Mouse (Mus musculus) bone marrow, adult 2 months (tissue): ENCODE measurements at regions not wholly inside any gene's neighbourhood (a gene's known extent, or its start where the extent isn't known, plus 50 kb on each side); places are given as distances from the start of the nearest gene placed in this dataset.
"Not testable (repeated sequence)": the region's sequence is repeated elsewhere in the genome, so short reads cannot be mapped to it uniquely, and the experiment has no call there.

ENCODE experiments used
- H3K27ac ChIP-seq: fragments of 200-500 bp; 2 replicates; pipeline ENCODE4 v1.5.1; 2012; ENCODE audit warnings: low read depth, mild to moderate bottlenecking, control low read depth, inconsistent platforms, low read length; ENCODE audit not compliant: control insufficient read depth, poor library complexity, insufficient read depth
- H3K4me1 ChIP-seq: fragments of 200-500 bp; 2 replicates; pipeline ENCODE4 v1.6.1; 2011; ENCODE audit warnings: low read length; ENCODE audit not compliant: control insufficient read depth, insufficient read depth
- H3K4me3 ChIP-seq: fragments of 200-500 bp; replicated peaks from 2 replicates; pipeline ENCODE3; 2011; ENCODE audit warnings: mild to moderate bottlenecking, low read depth, low read length, control low read depth; ENCODE audit not compliant: control insufficient read depth
- CTCF ChIP-seq: fragments of 200-500 bp; IDR thresholded peaks from 2 replicates; pipeline ENCODE4 v1.5.1; 2011; ENCODE audit warnings: low read length, control low read depth; ENCODE audit not compliant: control insufficient read depth, insufficient read depth
- POLR2A ChIP-seq: fragments of 200-500 bp; IDR thresholded peaks from 2 replicates; pipeline ENCODE4 v1.6.1; 2011; ENCODE audit warnings: low read depth, mild to moderate bottlenecking, control low read depth, low read length, borderline replicate concordance; ENCODE audit not compliant: control insufficient read depth
- whole genome bisulfite sequencing: fragments of 180-500 bp; shearing (Covaris S2); methylation state at CpG from one replicate; pipeline ENCODE4 v1.1.7; 2018; 5-methylcytosine and 5-hydroxymethylcytosine counted together

DNA sequence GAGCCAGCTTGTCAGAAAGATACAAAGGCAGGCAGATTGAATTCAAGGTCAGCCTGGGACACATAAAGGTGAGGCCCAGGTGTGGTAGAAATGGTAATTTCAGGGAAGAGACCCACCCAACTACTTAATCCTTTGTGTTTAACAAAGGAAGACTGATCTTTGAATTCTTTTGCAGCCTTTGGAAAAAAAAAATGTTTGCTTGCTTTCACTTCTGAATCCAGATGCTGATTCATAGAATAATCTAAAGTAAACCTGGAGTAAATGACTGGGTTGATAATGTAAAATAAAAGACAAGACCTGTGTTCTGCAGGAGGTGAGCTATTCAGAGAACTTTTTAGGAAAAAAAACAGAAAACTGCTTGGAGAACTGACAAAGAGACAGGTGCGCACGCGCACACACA is 310.9 kb upstream of the Klf6 start:
- H3K4me3 ChIP-seq, result no peak overlapping the region
- H3K27ac ChIP-seq, result no peak overlapping the region
- WGBS, result 91% methylated on average over 3 of the region's 3 CpGs
- no peaks in the 10 kb centered on the region for H3K4me1 ChIP-seq
- TF ChIP-seq CTCF, result no peak
- no peak for TF ChIP-seq POLR2A

DNA sequence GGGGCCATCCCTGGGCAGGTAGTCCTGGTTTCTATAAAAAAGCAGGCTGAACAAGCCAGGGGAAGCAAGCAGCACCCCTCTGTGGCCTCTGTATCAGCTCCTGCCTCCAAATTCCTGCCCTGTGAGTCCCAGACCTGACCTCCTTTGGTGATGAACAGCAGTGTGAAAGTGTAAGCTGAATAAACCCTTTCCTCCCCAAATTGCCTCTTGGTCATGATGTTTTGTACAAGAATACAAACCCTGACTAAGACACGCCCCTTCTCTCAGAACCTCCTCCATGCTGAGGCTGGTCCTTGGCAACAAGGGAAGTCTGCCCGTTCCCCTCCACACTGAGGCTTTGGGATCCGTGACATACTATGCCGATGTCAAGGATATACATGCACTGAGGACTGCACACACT is 310.2 kb upstream of the Klf6 start:
- no peak overlapping the region for H3K27ac ChIP-seq
- WGBS, result 84% methylated on average over 4 of the region's 4 CpGs
- no peak for TF ChIP-seq POLR2A
- no peak for TF ChIP-seq CTCF
- no peak overlapping the region for H3K4me3 ChIP-seq
- H3K4me1 ChIP-seq, result no peaks in the 10 kb centered on the region

DNA sequence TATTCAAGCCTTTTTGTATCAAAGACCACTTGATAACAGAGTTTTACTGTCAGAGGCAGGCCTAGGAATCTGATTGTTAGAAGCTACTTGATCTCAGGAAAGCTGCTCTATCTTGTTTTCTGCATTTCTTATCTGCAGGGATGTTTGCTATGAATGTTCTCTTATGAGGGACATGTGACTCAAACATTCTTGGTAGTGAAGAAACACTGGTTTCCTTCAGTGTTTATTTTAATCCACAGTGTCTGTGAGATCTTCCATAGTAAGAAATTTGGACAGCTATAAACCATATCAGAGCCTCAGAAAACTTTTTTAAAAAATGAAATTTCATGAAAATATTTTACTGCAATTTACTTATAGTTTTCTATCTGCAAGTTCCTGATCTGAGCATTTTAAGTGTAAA is 307.8 kb upstream of the Klf6 start:
- Histone ChIP-seq H3K4me3 (no peak overlapping the region), H3K4me1 (no peaks in the 10 kb centered on the region), H3K27ac (no peak overlapping the region)
- TF ChIP-seq CTCF, result no peak
- no peak for TF ChIP-seq POLR2A

DNA sequence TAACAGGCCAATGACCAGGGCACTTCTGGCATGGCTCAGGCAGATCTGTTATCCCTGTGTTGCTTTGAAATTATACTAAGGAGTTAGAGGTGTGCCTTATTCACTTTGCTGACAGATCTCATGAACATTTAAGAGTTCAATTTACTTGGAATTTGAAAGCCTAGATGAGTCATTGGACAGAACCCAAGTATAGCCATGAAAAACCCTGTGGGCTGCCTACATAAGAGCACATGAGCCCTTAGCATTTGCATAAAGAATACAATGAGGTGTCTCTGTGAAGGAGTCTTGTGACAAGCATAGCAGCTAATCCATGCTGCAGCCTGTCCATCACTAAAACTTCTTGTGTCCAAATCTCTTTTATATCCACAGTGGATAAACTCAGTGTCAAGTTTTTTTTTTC is 303.2 kb upstream of the Klf6 start:
- H3K4me1 ChIP-seq, result no peaks in the 10 kb centered on the region

DNA sequence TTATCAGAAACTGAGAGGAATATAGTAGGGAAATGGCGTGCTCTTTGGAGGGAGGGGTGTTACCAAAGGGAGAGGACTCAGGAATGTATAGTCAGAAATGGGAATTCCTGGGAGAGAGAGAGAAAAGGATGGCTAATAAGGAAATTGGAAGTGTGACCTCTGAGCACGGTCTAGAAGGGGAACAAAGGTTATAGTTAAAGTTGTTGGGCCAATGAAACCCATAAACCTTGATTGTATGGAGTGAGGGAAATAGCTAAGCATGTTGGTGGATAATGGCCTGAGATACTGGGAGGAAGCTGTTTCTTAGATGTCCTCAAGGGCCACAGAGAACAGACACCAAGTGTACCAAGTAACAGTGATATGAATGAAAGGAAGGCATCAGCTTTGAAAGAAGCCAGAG is 294.8 kb upstream of the Klf6 start:
- TF ChIP-seq POLR2A (no peak), CTCF (no peak)
- Histone ChIP-seq H3K4me1 (no peaks in the 10 kb centered on the region), H3K27ac (no peak overlapping the region), H3K4me3 (no peak overlapping the region)
- 80% methylated on average over 2 of the region's 2 CpGs for WGBS

More for the DNA sequence above, 303.2 kb upstream of the Klf6 start:
- Histone ChIP-seq H3K4me3 (no peak overlapping the region), H3K27ac (no peak overlapping the region)
- TF ChIP-seq CTCF (no peak), POLR2A (no peak)

DNA sequence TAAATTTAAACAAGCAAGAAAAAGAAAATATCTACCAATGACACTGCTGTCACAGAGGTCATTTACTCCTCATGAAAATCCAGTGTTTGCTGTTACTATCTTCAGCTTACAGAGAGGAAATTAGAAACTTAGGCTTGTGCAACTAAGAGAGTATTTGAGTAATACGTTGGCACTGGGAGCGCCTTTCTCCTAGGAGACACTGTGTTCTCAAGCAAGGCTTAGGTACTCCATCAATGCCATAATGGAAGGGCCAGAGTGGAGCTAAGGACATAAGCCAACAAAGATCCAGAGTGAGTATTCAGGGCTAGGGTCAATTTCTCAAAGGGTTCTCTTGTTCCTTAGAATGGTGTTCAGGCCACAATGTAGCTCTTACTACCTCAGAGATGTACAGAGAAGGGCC is 294.4 kb upstream of the Klf6 start:
- no peak for TF ChIP-seq POLR2A
- no peak for TF ChIP-seq CTCF
- H3K27ac ChIP-seq, result no peak overlapping the region
- H3K4me1 ChIP-seq, result no peaks in the 10 kb centered on the region
- WGBS, result 57% methylated on average over 2 of the region's 2 CpGs
- H3K4me3 ChIP-seq, result no peak overlapping the region

DNA sequence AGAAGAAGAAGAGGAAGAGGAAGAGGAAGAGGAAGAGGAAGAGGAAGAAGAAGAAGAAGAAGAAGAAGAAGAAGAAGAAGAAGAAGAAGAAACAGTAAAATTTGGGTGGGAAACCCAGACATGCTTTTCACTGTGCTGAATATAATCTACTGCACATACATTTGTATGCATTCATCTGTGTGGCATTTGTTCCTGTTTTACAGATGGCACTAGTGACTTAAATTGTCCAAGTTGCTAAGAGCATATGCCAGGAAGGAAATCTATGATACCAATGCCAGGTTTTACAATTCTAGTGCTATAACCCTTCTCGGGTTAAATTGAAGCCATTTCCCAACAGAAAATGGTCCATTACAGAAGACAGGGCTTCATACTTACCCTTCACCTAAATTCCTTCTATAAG is 291.7 kb upstream of the Klf6 start:
- no peak overlapping the region for H3K27ac ChIP-seq
- no peaks in the 10 kb centered on the region for H3K4me1 ChIP-seq
- no peak for TF ChIP-seq CTCF
- TF ChIP-seq POLR2A, result no peak
- no peak overlapping the region for H3K4me3 ChIP-seq
- WGBS, result 86% methylated on average over 1 of the region's 1 CpGs

DNA sequence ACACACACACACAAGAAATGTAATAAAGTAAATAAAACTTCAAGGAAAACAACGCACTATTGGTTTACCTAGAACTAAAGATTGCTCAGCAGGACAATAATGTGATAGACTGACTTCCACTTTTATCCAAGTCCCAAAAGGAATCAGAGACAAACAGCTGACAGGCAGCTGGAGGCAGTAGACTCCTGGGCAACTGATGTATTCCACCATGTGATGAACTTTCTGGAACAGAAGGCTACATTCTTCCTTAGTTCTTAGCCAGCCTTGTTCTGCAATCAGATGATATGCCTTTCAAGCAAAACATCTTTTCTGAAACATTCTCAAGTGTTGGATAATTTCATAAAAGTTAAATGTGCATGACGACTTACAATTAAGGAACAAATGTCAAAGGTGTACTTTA is 290.9 kb upstream of the Klf6 start:
- Histone ChIP-seq H3K27ac (no peak overlapping the region), H3K4me3 (no peak overlapping the region), H3K4me1 (no peaks in the 10 kb centered on the region)
- TF ChIP-seq POLR2A (no peak), CTCF (no peak)
- 80% methylated on average over 2 of the region's 2 CpGs for WGBS

DNA sequence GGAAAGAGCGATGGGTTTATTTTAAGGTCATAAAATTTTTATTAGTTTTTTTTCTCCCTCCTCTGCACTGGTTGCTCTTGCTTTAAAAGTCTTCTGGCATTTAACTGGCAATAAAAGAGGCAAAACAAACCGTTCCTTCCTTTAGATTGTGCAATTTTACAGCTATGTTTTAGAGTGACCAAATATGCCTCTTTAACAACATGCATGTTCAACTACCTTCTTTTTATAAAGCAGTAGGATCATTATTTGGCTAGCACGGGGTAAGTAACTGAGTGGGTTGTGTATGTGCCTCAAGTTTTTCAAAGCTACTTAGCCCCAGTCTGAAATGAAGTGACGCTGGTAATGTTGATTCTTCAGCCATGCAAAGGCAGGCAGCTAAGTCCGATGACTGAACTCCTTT is 284.7 kb upstream of the Klf6 start:
- Histone ChIP-seq H3K4me3 (no peak overlapping the region), H3K4me1 (no peaks in the 10 kb centered on the region), H3K27ac (no peak overlapping the region)
- TF ChIP-seq CTCF, result no peak
- TF ChIP-seq POLR2A, result no peak
- WGBS, result 69% methylated on average over 5 of the region's 5 CpGs

DNA sequence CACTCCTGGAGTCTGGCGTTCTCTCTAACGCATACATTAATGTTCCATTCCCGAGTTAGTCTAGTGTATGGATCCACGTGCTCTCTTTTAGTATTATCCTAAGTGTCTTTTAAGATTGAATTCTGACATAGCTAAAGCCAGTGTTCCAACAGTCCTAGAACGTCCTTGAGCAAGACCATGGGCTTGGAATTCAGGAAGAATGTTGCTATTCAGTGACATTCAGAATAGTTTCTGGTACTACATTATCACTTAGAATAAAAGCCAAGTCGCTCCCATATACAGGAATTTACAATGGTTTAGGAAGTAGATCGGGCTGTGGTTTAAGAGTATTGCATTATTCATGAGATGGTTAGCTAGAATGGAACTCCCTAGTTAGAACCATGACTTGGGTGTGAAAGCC is 277.6 kb upstream of the Klf6 start:
- 86% methylated on average over 7 of the region's 7 CpGs for WGBS
- H3K27ac ChIP-seq, H3K4me1 ChIP-seq, H3K4me3 ChIP-seq: not testable (repeated sequence)
